Mouse (Mus musculus) macrophage (primary cell): ENCODE data around the gene Rbm19. TPM values are rescaled to one million over a fixed set of nuclear protein-coding genes. Genes with fewer than 3 reads are reported as not detected.

Source experiments
- H3K27ac ChIP-seq: fragments of 350-480 bp; formaldehyde crosslinking; 2 replicates; pipeline ENCODE4 v1.9.0; 2021
- H3K36me3 ChIP-seq: fragments of 350-480 bp; formaldehyde crosslinking; 2 replicates; pipeline ENCODE4 v1.9.0; 2021; ENCODE audit errors: inconsistent target
- H3K4me3 ChIP-seq: fragments of 350-480 bp; formaldehyde crosslinking; 2 replicates; pipeline ENCODE4 v1.9.0; 2021; ENCODE audit errors: inconsistent target
- H3K79me2 ChIP-seq: fragments of 350-480 bp; formaldehyde crosslinking; 2 replicates; pipeline ENCODE4 v1.9.0; 2021; ENCODE audit errors: inconsistent target
- WGBS: methylation state at CpG from one replicate; pipeline ENCODE4 v1.1.7; 2026; ENCODE audit warnings: inconsistent platforms; ENCODE audit not compliant: missing documents; 5-methylcytosine and 5-hydroxymethylcytosine counted together
- polyA plus RNA-seq: library from polyadenylated mRNA; stranded (reverse); fragments of 250-400 nt; gene quantifications from 3 replicates; pipeline ENCODE4 v1.2.4, GENCODE M21; 2018; ENCODE audit warnings: inconsistent platforms

Gene Rbm19
- polyA plus RNA-seq, 1 experiment from 2014 or later, result 19.3 TPM

GRCm38 (mm10) chr5:120124881-120125690 is 8.8 kb downstream of the Rbm19 start:
- 85% methylated on average over 16 of the region's 16 CpGs for WGBS
- H3K27ac ChIP-seq, result no peak overlapping the region
- H3K36me3 ChIP-seq, result peaks cover 75% of the 10 kb centered on the region; the same call in 1 of the 2 replicates
- no peak overlapping the region for H3K4me3 ChIP-seq
- no peaks in the 10 kb centered on the region for H3K79me2 ChIP-seq

- 74% methylated on average over 10 of the region's 10 CpGs for WGBS
- H3K79me2 ChIP-seq, result no peaks in the 10 kb centered on the region
- H3K27ac ChIP-seq, result no peak overlapping the region
- peaks cover 62% of the 10 kb centered on the region; the same call in 1 of the 2 replicates for H3K36me3 ChIP-seq
- no peak overlapping the region for H3K4me3 ChIP-seq
Measured at GRCm38 (mm10) chr5:120127641-120128040, 11.4 kb downstream of the Rbm19 start.

- WGBS, result 67% methylated on average over 5 of the region's 5 CpGs
- H3K4me3 ChIP-seq, result no peak overlapping the region
- H3K79me2 ChIP-seq, result no peaks in the 10 kb centered on the region
- H3K36me3 ChIP-seq, result peaks cover 54% of the 10 kb centered on the region; the same call in 1 of the 2 replicates
- H3K27ac ChIP-seq, result no peak overlapping the region
Measured at GRCm38 (mm10) chr5:120128511-120128910, 12.2 kb downstream of the Rbm19 start.

GRCm38 (mm10) chr5:120129070-120129469 is 12.8 kb downstream of the Rbm19 start:
- Histone ChIP-seq H3K79me2 (no peaks in the 10 kb centered on the region), H3K36me3 (peaks cover 49% of the 10 kb centered on the region; the same call in 1 of the 2 replicates), H3K27ac (no peak overlapping the region), H3K4me3 (no peak overlapping the region)
- WGBS, result 85% methylated on average over 7 of the region's 7 CpGs

GRCm38 (mm10) chr5:120129761-120130160 is 13.5 kb downstream of the Rbm19 start:
- Histone ChIP-seq H3K4me3 (no peak overlapping the region), H3K36me3 (peaks cover 42% of the 10 kb centered on the region; the same call in 1 of the 2 replicates), H3K27ac (no peak overlapping the region), H3K79me2 (no peaks in the 10 kb centered on the region)
- 96% methylated on average over 5 of the region's 7 CpGs for whole genome bisulfite sequencing

- 85% methylated on average over 2 of the region's 2 CpGs for WGBS
- H3K36me3 ChIP-seq, result peaks cover 38% of the 10 kb centered on the region; the same call in 1 of the 2 replicates
- H3K27ac ChIP-seq, result no peak overlapping the region
- H3K4me3 ChIP-seq, result no peak overlapping the region
- no peaks in the 10 kb centered on the region for H3K79me2 ChIP-seq
Measured at GRCm38 (mm10) chr5:120130163-120130562, 13.9 kb downstream of the Rbm19 start.

- no peaks in the 10 kb centered on the region for H3K79me2 ChIP-seq
- H3K36me3 ChIP-seq, result peaks cover 30% of the 10 kb centered on the region; the same call in 1 of the 2 replicates
- no peak overlapping the region for H3K27ac ChIP-seq
- WGBS, result 67% methylated on average over 5 of the region's 5 CpGs
- H3K4me3 ChIP-seq, result no peak overlapping the region
Measured at GRCm38 (mm10) chr5:120131600-120131999, 15.3 kb downstream of the Rbm19 start.

GRCm38 (mm10) chr5:120134000-120134399 is 17.7 kb downstream of the Rbm19 start:
- Histone ChIP-seq H3K36me3 (peaks cover 11% of the 10 kb centered on the region; the same call in 1 of the 2 replicates), H3K27ac (no peak overlapping the region), H3K79me2 (no peaks in the 10 kb centered on the region), H3K4me3 (no peak overlapping the region)
- WGBS, result 55% methylated on average over 6 of the region's 6 CpGs

- WGBS, result 94% methylated on average over 14 of the region's 14 CpGs
- Histone ChIP-seq H3K27ac (no peak overlapping the region), H3K36me3 (peaks cover 10% of the 10 kb centered on the region; the same call in 1 of the 2 replicates), H3K79me2 (no peaks in the 10 kb centered on the region), H3K4me3 (no peak overlapping the region)
Measured at GRCm38 (mm10) chr5:120135337-120135736, 19.1 kb downstream of the Rbm19 start.

GRCm38 (mm10) chr5:120135823-120136222 is 19.6 kb downstream of the Rbm19 start:
- Histone ChIP-seq H3K27ac (no peak overlapping the region), H3K79me2 (no peaks in the 10 kb centered on the region), H3K36me3 (peaks cover 6% of the 10 kb centered on the region; the same call in 1 of the 2 replicates), H3K4me3 (no peak overlapping the region)
- 100% methylated on average over 3 of the region's 3 CpGs for WGBS

GRCm38 (mm10) chr5:120136236-120136675 is 20.0 kb downstream of the Rbm19 start:
- no peak overlapping the region for H3K4me3 ChIP-seq
- H3K27ac ChIP-seq, result no peak overlapping the region
- WGBS, result 91% methylated on average over 10 of the region's 10 CpGs
- no peaks in the 10 kb centered on the region for H3K79me2 ChIP-seq
- H3K36me3 ChIP-seq, result peaks cover 1% of the 10 kb centered on the region; the same call in 1 of the 2 replicates

- H3K36me3 ChIP-seq, result peaks cover 8% of the 10 kb centered on the region; the same call in 1 of the 2 replicates
- 92% methylated on average over 5 of the region's 5 CpGs for WGBS
Measured at GRCm38 (mm10) chr5:120137038-120137437, 20.8 kb downstream of the Rbm19 start.

GRCm38 (mm10) chr5:120137846-120138245 is 21.6 kb downstream of the Rbm19 start:
- peaks cover 11% of the 10 kb centered on the region; the same call in 1 of the 2 replicates for H3K36me3 ChIP-seq

More at GRCm38 (mm10) chr5:120137038-120137437, 20.8 kb downstream of the Rbm19 start:
- no peak overlapping the region for H3K4me3 ChIP-seq
- H3K79me2 ChIP-seq, result no peaks in the 10 kb centered on the region
- H3K27ac ChIP-seq, result no peak overlapping the region

GRCm38 (mm10) chr5:120138406-120138805 is 22.1 kb downstream of the Rbm19 start:
- no peak overlapping the region for H3K4me3 ChIP-seq
- H3K27ac ChIP-seq, result no peak overlapping the region
- 97% methylated on average over 3 of the region's 3 CpGs for WGBS
- no peaks in the 10 kb centered on the region for H3K79me2 ChIP-seq
- H3K36me3 ChIP-seq, result peaks cover 11% of the 10 kb centered on the region; the same call in 1 of the 2 replicates

More at GRCm38 (mm10) chr5:120137846-120138245, 21.6 kb downstream of the Rbm19 start:
- 92% methylated on average over 1 of the region's 1 CpGs for WGBS
- Histone ChIP-seq H3K4me3 (no peak overlapping the region), H3K79me2 (no peaks in the 10 kb centered on the region), H3K27ac (no peak overlapping the region)

- H3K36me3 ChIP-seq, result peaks cover 18% of the 10 kb centered on the region; the same call in 1 of the 2 replicates
- WGBS, result 90% methylated on average over 8 of the region's 8 CpGs
- H3K79me2 ChIP-seq, result no peaks in the 10 kb centered on the region
- no peak overlapping the region for H3K27ac ChIP-seq
- no peak overlapping the region for H3K4me3 ChIP-seq
Measured at GRCm38 (mm10) chr5:120139224-120139623, 23.0 kb downstream of the Rbm19 start.
